Mouse (Mus musculus) brain, embryonic 14.5 days (tissue): ENCODE data around the gene Trio.

Experiments
- CTCF ChIP-seq: fragments of 200-500 bp; IDR thresholded peaks from 2 replicates; pipeline ENCODE4 v1.5.1; 2012; ENCODE audit warnings: inconsistent platforms, mild to moderate bottlenecking, moderate library complexity, borderline replicate concordance; ENCODE audit not compliant: insufficient read depth, insufficient read length; ENCODE audit errors: extremely low read depth
- POLR2A ChIP-seq: fragments of 200-500 bp; IDR thresholded peaks from 2 replicates; pipeline ENCODE4 v1.6.1; 2012; ENCODE audit warnings: mild to moderate bottlenecking, inconsistent platforms, borderline replicate concordance; ENCODE audit not compliant: poor library complexity, insufficient read depth, insufficient read length, severe bottlenecking; ENCODE audit errors: extremely low read depth

DNA sequence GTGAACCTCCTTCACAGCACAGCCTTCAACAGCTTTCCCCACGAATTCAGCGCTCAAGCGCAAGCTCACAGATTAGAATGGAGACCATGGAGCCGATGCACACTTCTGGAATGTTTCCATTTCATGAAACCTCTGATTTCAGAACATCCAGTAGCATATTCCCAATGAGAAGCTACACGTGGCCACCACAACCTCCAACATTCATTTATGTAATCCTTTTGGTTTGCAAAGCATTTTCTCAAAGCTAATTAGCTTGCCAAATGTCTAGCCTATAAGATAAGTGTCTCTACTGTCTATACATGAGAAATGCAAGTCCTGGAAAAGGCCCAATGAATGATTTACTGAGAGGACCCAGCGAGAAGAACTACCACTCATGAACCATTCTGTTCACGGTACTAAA lies 74.5 kb downstream of the Trio start:
- TF ChIP-seq CTCF, result no peak
- TF ChIP-seq POLR2A, result no peak
